Mouse (Mus musculus) limb, embryonic 15.5 days (tissue): ENCODE data around the gene Car3. TPM values are rescaled to one million over a fixed set of nuclear protein-coding genes. Genes with fewer than 3 reads are reported as not detected.
"Not testable (repeated sequence)": the region's sequence is repeated elsewhere in the genome, so short reads cannot be mapped to it uniquely, and the experiment has no call there.

Experiments
- ATAC-seq: fragments of 200-750 bp; cut with Nextera tagmentation; 2 replicates; pipeline ENCODE4 v1.8.0; 2017; ENCODE audit warnings: low read depth, moderate TSS enrichment; ENCODE audit not compliant: insufficient number of reproducible peaks, low FRiP score, low TSS enrichment
- H3K27ac ChIP-seq: fragments of 300-500 bp; sonication (generic); 2 replicates; pipeline ENCODE4 v1.5.1; 2015; ENCODE audit warnings: moderate library complexity, mild to moderate bottlenecking, inconsistent platforms
- H3K27me3 ChIP-seq: fragments of 300-500 bp; sonication (generic); 2 replicates; pipeline ENCODE4 v1.6.1; 2015; ENCODE audit warnings: inconsistent platforms
- H3K36me3 ChIP-seq: fragments of 300-500 bp; sonication (generic); 2 replicates; pipeline ENCODE4 v1.6.1; 2015; ENCODE audit warnings: inconsistent platforms
- H3K4me1 ChIP-seq: fragments of 300-500 bp; sonication (generic); 2 replicates; pipeline ENCODE4 v1.6.1; 2015; ENCODE audit warnings: inconsistent platforms
- H3K4me2 ChIP-seq: fragments of 300-500 bp; sonication (generic); 2 replicates; pipeline ENCODE4 v1.6.1; 2015; ENCODE audit warnings: mild to moderate bottlenecking, inconsistent platforms
- H3K4me3 ChIP-seq: fragments of 300-500 bp; sonication (generic); 2 replicates; pipeline ENCODE4 v1.5.1; 2015; ENCODE audit warnings: mild to moderate bottlenecking, inconsistent platforms
- H3K9ac ChIP-seq: fragments of 300-500 bp; sonication (generic); 2 replicates; pipeline ENCODE4 v1.6.1; 2015; ENCODE audit warnings: inconsistent platforms
- H3K9me3 ChIP-seq: fragments of 300-500 bp; sonication (generic); 2 replicates; pipeline ENCODE4 v1.6.1; 2016; ENCODE audit warnings: inconsistent platforms
- WGBS: fragments of 180-500 bp; shearing (Covaris S2); methylation state at CpG from one replicate; pipeline ENCODE4 v1.1.7; 2015; 5-methylcytosine and 5-hydroxymethylcytosine counted together
- polyA plus RNA-seq: library from polyadenylated mRNA; unstranded; fragments of >200 nt; fragmentation: Nextera tagmentation; extraction: Ambion mirVana; gene quantifications from 2 replicates; pipeline ENCODE4 v1.2.1, GENCODE M21; 2015

Car3 gene
- polyA plus RNA-seq = 38.7 and 232 TPM in 2 replicates

DNA sequence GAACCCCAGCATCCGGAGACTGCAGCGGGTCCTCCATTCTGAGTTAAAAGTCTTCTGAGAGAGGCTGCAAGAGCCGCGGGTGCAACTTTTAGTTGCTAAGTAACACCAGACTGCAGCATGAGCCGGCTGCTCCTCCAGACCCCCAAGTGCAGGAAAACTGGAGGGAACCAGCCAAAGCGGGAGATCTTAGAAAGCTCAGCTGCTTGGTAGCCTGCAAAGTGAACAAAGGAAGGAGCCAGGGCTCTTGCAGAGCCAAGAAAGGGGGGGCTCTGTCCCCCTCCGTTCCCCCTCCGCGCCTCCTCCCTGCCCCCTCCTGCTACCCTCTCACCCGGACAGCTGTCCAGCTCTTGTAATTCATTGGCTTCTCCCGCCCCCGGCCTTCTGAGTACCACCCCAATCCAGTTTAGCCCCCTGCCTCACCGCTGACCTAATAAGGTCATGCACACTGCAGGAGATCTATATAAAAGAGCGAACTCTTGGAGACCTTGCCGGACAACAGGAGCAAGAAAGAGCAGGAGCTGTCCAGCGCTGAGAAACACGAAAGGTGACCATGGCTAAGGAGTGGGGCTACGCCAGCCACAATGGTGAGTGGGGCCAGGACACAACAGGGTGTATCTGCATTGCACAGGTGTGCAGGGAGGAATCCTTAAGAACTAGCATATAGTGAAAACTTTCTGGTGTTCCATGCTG is at the start of gene Car3:
Gene Car3 (plus strand): TSS at position 491 of the 690 bp plus-strand sequence.
- ATAC-seq = no peak
- no peaks in the 10 kb centered on the region for H3K36me3 ChIP-seq
- WGBS = 4% methylated on average over 17 of the region's 18 CpGs
- peak within 1 kb of the TSS; percentile 23 for H3K4me3 ChIP-seq
- H3K27me3 ChIP-seq = no peaks in the 10 kb centered on the region
- peaks cover 9% of the 10 kb centered on the region for H3K4me1 ChIP-seq
- no peak within 1 kb of the TSS; the same call in 1 of the 2 replicates for H3K9ac ChIP-seq
- H3K4me2 ChIP-seq = peak within 1 kb of the TSS; percentile 59
- no peak within 1 kb of the TSS for H3K27ac ChIP-seq
- H3K9me3 ChIP-seq = no peaks in the 10 kb centered on the region

DNA sequence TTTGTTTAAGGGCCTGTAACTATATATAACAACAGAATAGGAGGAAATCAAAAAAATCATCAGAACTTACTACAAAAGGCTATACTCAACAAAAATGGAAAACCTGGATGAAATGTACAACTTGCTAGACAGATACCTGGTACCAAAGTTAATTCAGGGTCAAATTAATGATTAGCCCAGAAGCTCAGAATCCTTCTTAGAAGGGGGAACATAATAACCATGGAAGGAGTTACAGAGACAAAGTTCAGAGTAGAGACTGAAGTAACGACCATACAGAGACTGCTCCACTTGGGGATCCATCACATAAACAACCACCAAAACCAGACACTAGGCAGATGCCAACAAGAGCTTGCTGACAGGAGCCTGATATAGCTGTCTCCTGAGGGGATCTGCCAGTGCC is 47.9 kb upstream of the Car3 start:
- H3K27me3 ChIP-seq = not testable (repeated sequence)

DNA sequence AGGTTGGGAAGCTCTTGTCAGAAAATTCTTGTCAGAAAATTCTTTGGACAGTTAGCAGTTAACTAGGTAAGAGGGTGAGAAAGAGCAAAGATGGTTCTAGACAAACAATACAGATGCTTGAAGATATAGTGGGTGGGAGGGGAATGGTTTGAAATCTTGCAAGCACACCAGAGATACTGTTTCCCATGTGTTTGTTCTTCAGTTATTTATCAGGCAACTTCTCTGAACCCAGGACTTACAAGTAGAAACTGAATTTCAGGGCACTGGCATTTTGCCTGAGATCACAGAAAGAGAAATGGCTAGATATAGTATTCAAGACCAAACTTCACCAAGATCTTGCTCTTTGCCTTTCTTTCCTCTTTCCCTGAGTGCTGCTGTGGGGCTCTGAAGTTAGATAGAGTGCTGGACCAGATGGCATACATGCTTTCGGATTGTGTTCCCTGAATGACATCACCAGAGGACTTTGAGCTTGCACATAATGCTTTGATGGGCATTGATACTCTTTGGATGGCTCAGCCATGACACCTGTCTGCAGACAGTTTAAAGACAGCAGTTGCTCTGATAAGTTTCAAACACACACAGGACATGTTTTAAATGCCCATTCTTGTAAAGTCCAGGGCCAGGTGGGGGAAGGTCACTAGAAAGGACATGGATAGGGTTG is 43.3 kb upstream of the Car3 start:
- Histone ChIP-seq H3K27ac (no peak overlapping the region), H3K4me2 (no peak overlapping the region), H3K4me3 (no peak overlapping the region), H3K9ac (no peak overlapping the region), H3K9me3 (no peaks in the 10 kb centered on the region), H3K36me3 (no peaks in the 10 kb centered on the region), H3K4me1 (no peaks in the 10 kb centered on the region), H3K27me3 (no peaks in the 10 kb centered on the region)
- 63% methylated on average over 1 of the region's 1 CpGs for WGBS
- ATAC-seq = no peak

More for the DNA sequence above, 47.9 kb upstream of the Car3 start:
- H3K4me2 ChIP-seq, H3K9ac ChIP-seq, H3K4me3 ChIP-seq, H3K4me1 ChIP-seq, H3K36me3 ChIP-seq, H3K27ac ChIP-seq, H3K9me3 ChIP-seq, ATAC-seq: not testable (repeated sequence)
- 81% methylated on average over 1 of the region's 1 CpGs for WGBS

DNA sequence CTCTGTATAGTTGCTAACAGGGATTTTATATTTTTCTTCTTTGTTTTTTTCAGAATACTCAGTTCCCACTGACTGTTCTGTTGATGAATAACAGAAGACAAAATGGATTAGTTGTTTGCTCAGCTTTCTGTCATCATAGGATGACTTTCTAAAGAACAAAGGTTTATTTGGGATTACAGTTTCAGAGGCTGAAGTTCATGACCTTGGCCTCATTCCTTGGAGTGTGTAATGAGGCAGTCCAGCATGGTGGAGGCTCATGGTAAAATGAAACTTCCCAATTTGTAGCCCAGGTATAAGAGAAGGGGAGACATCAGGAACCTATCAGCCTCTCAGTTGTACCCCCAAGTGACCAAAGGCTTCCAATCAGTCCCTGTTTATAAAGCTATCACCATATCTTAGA is 34.4 kb upstream of the Car3 start:
- H3K4me1 ChIP-seq = no peaks in the 10 kb centered on the region
- ATAC-seq = no peak
- H3K4me3 ChIP-seq = no peak overlapping the region
- no peak overlapping the region for H3K4me2 ChIP-seq
- H3K27ac ChIP-seq = no peak overlapping the region
- H3K27me3 ChIP-seq = no peaks in the 10 kb centered on the region
- H3K36me3 ChIP-seq = no peaks in the 10 kb centered on the region
- no peaks in the 10 kb centered on the region for H3K9me3 ChIP-seq
- no peak overlapping the region for H3K9ac ChIP-seq

DNA sequence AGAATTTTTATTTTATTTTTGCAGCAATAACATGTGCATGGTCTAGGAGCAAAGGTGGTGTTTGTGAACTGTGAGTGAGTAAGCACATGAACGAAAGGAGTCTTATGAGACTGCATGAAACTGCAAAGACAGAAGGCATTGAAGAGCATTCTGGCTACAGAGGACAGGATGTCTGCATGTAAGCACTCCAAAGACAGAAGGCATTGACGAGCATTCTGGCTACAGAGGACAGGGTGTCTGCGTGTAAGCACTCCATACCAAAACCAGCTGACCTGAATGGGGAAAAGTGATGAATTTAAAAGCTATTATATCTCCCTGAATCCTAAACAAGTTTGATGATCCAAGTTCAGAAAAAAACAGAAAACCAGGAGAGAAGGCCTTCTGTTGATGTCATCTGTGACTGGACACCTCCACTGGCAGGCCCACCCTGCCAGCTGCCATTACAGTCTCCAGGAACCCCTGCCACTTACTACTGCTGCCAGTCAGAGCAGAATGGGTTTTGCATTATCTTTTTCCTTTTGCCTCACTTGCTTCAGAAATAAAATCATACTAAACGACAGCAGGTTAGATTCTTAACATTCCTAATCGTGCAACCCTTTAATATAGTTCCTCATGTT is 32.0 kb upstream of the Car3 start:
- 73% methylated on average over 5 of the region's 5 CpGs for WGBS
- ATAC-seq = no peak
- H3K9ac ChIP-seq = no peak overlapping the region
- H3K4me1 ChIP-seq = no peaks in the 10 kb centered on the region
- H3K27me3 ChIP-seq = no peaks in the 10 kb centered on the region
- no peaks in the 10 kb centered on the region for H3K36me3 ChIP-seq
- H3K4me3 ChIP-seq = no peak overlapping the region
- H3K9me3 ChIP-seq = no peaks in the 10 kb centered on the region
- H3K4me2 ChIP-seq = no peak overlapping the region
- H3K27ac ChIP-seq = no peak overlapping the region

DNA sequence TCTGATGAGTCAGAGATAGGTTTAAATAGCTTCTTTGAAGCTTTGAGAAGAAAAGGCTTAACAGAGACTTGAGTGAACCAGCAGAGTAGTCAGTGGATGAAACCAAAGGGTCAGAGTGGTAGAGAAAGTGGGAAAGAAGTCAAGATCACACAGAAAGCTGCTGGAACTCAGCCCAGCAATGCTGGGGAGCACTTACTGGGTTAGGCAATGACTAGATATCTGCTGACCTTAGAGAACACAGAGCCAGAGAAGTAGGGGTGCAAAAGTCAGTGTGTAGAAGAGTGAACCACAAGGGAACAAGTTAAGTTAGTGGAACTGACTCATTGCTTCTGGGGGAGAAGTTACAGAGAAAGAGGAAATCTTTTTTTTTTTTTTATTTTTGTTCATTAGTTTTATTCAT is 30.5 kb upstream of the Car3 start:
- no peaks in the 10 kb centered on the region for H3K9me3 ChIP-seq
- no peak overlapping the region for H3K4me3 ChIP-seq
- no peak overlapping the region for H3K27ac ChIP-seq
- ATAC-seq = no peak
- no peaks in the 10 kb centered on the region for H3K27me3 ChIP-seq
- no peaks in the 10 kb centered on the region for H3K4me1 ChIP-seq
- H3K36me3 ChIP-seq = no peaks in the 10 kb centered on the region
- no peak overlapping the region for H3K4me2 ChIP-seq
- H3K9ac ChIP-seq = no peak overlapping the region

DNA sequence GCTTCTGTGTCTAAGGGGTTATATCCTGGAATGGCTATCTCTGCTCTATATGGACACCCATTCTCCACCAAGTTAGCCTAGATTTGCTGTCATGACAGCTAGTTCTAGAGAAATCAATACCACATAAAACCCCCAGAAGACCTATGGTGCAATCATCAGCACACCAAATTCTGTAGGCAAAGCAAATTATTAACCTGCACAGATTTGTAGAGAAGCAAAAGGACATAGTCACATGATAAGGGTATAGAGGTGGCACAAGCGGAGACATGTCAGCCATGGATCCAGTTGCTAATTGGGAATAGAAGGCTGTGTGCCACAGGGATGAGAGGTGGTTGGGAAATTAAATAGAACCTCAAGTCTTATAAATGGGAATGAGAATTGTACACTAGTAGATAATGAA is 24.4 kb upstream of the Car3 start:
- H3K4me2 ChIP-seq = no peak overlapping the region
- no peaks in the 10 kb centered on the region for H3K27me3 ChIP-seq
- H3K4me3 ChIP-seq = no peak overlapping the region
- H3K9me3 ChIP-seq = no peaks in the 10 kb centered on the region
- H3K9ac ChIP-seq = no peak overlapping the region
- ATAC-seq = no peak
- no peak overlapping the region for H3K27ac ChIP-seq
- WGBS = 98% methylated on average over 1 of the region's 1 CpGs
- no peaks in the 10 kb centered on the region for H3K4me1 ChIP-seq
- no peaks in the 10 kb centered on the region for H3K36me3 ChIP-seq

DNA sequence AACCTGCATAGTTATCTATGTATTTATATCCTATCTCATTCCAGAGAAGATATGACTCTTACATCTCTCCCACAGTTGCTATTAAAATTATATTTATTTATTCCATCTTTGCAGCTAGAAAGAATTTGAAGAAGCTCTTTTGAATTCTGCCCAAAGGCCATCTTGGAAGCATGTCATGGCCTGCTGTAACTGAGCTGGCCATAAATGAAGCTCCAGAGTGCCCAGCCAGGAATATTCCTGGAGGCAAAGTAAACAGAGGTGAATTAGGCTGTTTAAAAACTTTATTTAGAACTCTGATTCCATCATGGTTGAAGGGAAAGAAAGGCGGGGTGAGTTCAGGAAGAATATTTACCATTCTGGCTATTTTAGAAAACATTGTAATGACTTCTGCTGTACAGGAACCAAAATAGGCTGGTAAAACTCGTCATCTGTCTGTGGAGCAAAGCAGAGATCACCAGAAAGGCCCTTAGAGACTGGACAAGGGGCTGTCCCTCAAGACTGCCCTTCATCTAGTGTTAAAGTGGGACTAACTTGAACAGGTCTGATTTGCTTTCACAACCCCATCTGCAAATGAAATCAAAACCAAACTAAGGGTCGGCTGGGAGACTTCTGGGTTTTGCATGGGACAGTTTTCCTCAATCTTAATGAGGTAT is 23.7 kb upstream of the Car3 start:
- Histone ChIP-seq H3K4me3 (no peak overlapping the region), H3K9ac (no peak overlapping the region), H3K4me1 (no peaks in the 10 kb centered on the region), H3K27me3 (no peaks in the 10 kb centered on the region), H3K9me3 (no peaks in the 10 kb centered on the region), H3K27ac (no peak overlapping the region), H3K36me3 (no peaks in the 10 kb centered on the region), H3K4me2 (no peak overlapping the region)
- ATAC-seq = no peak
- WGBS = 73% methylated on average over 3 of the region's 3 CpGs

DNA sequence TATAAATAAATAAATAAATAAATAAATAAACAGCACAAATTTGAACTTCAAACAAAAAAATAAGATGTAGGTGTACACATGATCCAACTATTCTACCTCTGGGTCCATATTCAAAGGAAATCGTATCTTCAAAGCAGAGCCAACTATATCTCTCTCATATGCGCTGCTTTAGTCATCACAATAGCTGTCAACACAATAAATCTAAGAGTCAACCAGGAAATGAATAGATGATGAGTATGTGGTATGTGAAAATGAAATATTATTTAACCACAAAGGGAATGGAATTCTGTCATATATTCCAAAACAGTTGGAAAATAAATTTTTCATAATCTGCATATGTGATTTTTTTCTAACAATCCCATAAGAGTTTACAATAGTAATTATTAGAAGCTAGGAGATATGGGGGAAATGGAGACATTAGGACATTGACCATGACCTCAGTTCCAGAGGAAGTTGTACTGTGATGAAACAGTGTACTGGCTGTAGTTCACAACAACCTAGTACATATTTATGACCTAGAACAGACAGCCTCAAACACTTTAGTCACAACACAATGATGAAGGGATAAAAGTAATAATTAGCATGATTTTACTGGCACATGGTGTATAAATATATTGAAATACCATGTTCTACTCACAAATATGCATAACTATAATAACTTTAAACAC is 14.6 kb upstream of the Car3 start:
- Histone ChIP-seq H3K36me3 (no peaks in the 10 kb centered on the region), H3K4me3 (no peak overlapping the region), H3K27ac (no peak overlapping the region), H3K27me3 (no peaks in the 10 kb centered on the region), H3K4me2 (no peak overlapping the region), H3K9me3 (no peaks in the 10 kb centered on the region), H3K9ac (no peak overlapping the region), H3K4me1 (no peaks in the 10 kb centered on the region)
- WGBS = 84% methylated on average over 2 of the region's 2 CpGs
- no peak for ATAC-seq

DNA sequence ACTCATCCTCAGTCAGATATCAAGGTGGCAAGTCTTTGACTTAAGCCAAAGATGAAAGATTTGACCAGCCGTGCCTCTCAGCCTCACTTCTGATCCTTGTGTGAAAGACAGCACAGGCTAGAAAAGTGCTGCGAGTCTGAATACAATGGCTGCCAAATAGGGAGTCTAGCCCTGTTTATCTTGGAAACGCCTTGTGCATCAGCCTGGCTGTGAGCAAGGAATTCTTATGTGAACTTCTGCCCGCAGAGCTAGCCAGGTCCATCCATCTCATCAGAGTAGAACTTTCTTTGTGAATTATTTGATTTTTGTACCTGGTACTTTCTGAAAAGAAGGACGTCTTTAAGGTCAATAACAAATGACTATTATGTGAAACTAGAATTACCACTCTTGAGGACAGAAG is 9.3 kb upstream of the Car3 start:
- Histone ChIP-seq H3K4me3 (no peak overlapping the region), H3K9me3 (no peaks in the 10 kb centered on the region), H3K9ac (no peak overlapping the region), H3K4me2 (no peak overlapping the region), H3K27ac (no peak overlapping the region), H3K36me3 (no peaks in the 10 kb centered on the region), H3K27me3 (no peaks in the 10 kb centered on the region), H3K4me1 (no peaks in the 10 kb centered on the region)
- no peak for ATAC-seq
- whole genome bisulfite sequencing = 76% methylated on average over 5 of the region's 5 CpGs

DNA sequence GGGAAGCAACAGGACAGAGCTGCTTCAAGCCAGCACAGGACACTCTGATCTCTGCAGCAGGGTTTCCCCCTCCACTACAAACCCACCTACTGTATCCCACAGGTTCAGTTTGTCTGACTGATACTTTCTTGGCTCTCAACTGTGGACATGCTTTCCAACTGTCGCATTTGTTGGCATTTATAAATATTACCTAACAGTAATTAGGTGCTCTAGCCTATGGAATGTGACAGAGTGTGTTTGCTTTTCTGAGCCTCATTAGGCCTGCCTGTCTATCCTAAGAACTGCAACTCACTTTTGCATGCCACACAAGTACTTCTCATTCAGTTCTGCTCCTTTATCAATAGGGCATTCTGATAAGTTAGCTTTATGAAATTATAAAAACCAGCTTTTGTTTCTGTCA is 8.9 kb upstream of the Car3 start:
- H3K27ac ChIP-seq = no peak overlapping the region
- H3K9me3 ChIP-seq = no peaks in the 10 kb centered on the region
- no peak overlapping the region for H3K4me2 ChIP-seq
- H3K36me3 ChIP-seq = no peaks in the 10 kb centered on the region
- no peak overlapping the region for H3K4me3 ChIP-seq
- ATAC-seq = no peak
- 54% methylated on average over 1 of the region's 1 CpGs for WGBS
- H3K27me3 ChIP-seq = no peaks in the 10 kb centered on the region
- no peak overlapping the region for H3K9ac ChIP-seq
- H3K4me1 ChIP-seq = no peaks in the 10 kb centered on the region

DNA sequence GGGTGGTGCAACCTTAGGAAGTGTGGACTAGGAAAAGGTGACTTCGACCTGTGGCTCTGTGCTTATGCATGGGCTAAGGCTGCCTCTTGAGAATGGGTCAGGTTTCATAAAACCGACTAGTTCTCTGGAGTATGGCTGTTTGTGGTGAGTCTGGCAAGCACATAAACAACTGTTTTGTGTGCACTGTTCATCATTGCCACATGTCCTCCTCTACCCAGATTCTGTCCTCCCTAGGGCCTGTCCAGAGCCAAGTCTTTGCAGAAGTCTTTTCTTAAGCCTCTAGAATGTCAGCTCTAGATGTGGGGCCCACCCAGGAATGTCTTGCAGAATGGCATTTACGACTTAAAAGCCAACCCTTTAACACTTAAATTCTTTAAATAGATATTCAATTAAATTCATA is 5.4 kb upstream of the Car3 start:
- no peak overlapping the region for H3K27ac ChIP-seq
- H3K4me3 ChIP-seq = no peak overlapping the region
- no peaks in the 10 kb centered on the region for H3K36me3 ChIP-seq
- H3K9me3 ChIP-seq = no peaks in the 10 kb centered on the region
- H3K9ac ChIP-seq = no peak overlapping the region
- ATAC-seq = no peak
- WGBS = 65% methylated on average over 3 of the region's 3 CpGs
- no peak overlapping the region for H3K4me2 ChIP-seq
- H3K4me1 ChIP-seq = peaks cover 4% of the 10 kb centered on the region
- H3K27me3 ChIP-seq = no peaks in the 10 kb centered on the region
